Mouse (Mus musculus) C2C12 (cell line): ENCODE data around the gene Tbxas1. TPM values are rescaled to one million over a fixed set of nuclear protein-coding genes. Genes with fewer than 3 reads are reported as not detected.
A peak's percentile ranks its signal among the peaks of the same experiment; 100 is the strongest.

Experiments used
- H3K27me3 ChIP-seq: one replicate; pipeline ENCODE4 v1.6.1; 2011; ENCODE audit not compliant: control insufficient read depth, insufficient read depth, insufficient read length
- H3K36me3 ChIP-seq: one replicate; pipeline ENCODE4 v1.6.1; 2011; ENCODE audit not compliant: control insufficient read depth, insufficient read depth
- H3K4me3 ChIP-seq: one replicate; pipeline ENCODE4 v1.5.1; 2011; ENCODE audit warnings: mild to moderate bottlenecking, control low read depth; ENCODE audit not compliant: poor library complexity, insufficient read depth, severe bottlenecking
- H3K79me2 ChIP-seq: one replicate; pipeline ENCODE4 v1.6.1; 2011; ENCODE audit not compliant: control insufficient read depth, insufficient read depth
- H3K79me3 ChIP-seq: one replicate; pipeline ENCODE4 v1.6.1; 2011; ENCODE audit warnings: low read depth, control low read depth
- H3ac ChIP-seq: one replicate; pipeline ENCODE3; 2011; ENCODE audit warnings: low read depth; ENCODE audit not compliant: control insufficient read depth, insufficient read length
- CEBPB ChIP-seq: IDR thresholded peaks from one replicate; pipeline ENCODE4 v1.6.1; 2011; ENCODE audit warnings: low read depth, mild to moderate bottlenecking, control low read depth, moderate library complexity
- CTCF ChIP-seq: IDR thresholded peaks from one replicate; pipeline ENCODE4 v1.5.1; 2011; ENCODE audit not compliant: control insufficient read depth, insufficient read depth, insufficient read length
- FOSL1 ChIP-seq: IDR thresholded peaks from one replicate; pipeline ENCODE4 v1.8.0; 2011; ENCODE audit warnings: mild to moderate bottlenecking, low read length; ENCODE audit not compliant: poor library complexity, insufficient read depth, severe bottlenecking
- MAX ChIP-seq: IDR thresholded peaks from one replicate; pipeline ENCODE4 v1.6.1; 2011; ENCODE audit warnings: mild to moderate bottlenecking, control low read depth
- MYOD1 ChIP-seq: IDR thresholded peaks from one replicate; pipeline ENCODE4 v1.6.1; 2011; ENCODE audit warnings: low read depth; ENCODE audit not compliant: control insufficient read depth, insufficient read length
- MYOG ChIP-seq: IDR thresholded peaks from one replicate; pipeline ENCODE4 v1.6.1; 2011; ENCODE audit not compliant: control insufficient read depth, insufficient read length; ENCODE audit errors: extremely low read depth
- USF1 ChIP-seq: IDR thresholded peaks from one replicate; pipeline ENCODE4 v1.6.1; 2011; ENCODE audit warnings: low read depth, mild to moderate bottlenecking, control low read depth, moderate library complexity
- polyA plus RNA-seq: library from polyadenylated mRNA; unstranded; fragments of >200 nt; fragmentation: generic; extraction: Trizol; gene quantifications from one replicate; pipeline ENCODE4 v1.2.1, GENCODE M21; 2012; ENCODE audit warnings: missing spikeins

The Tbxas1 gene
- polyA plus RNA-seq, 1 experiment: 0.06 TPM

DNA sequence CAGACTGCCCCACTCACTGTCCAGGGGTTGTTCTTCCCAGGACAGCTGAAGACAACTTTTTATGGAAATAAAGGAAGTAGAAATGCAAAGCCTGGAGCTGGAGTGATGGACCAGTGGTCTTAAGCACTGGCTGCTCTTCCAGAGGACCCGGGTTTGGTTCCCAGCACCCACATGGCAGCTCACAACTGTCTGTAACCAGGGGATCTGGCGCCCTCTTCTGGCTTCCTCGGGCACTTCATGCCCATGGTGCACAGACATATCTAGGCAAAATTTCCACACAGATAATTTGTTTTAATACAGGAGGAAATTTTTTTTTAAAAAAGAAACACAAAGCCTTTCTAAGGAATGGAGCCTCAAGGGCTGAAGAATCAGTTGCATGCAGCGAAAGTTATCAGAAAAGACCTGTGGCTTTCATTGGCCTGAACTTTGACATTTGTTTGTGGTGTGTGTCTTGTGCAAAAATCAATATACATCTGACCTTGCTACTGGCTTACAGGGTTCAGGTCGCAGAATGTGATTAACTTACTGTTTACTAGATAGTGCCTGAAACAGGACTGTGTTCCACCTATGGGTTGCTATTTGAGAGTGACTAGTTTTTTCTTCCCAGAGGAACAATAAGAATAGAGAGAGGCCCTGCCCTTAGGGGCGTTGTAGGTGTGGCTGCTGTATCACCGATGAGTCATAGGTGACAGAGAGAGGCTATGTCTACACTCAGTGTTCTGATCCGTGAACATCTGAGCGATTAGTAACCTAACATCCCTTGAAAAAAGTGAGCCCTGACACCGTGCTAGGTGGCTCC is 138.0 kb downstream of the Tbxas1 start:
- H3ac ChIP-seq: no peak overlapping the region
- TF ChIP-seq CTCF: no peak
- TF ChIP-seq MAX: no peak
- peak; percentile 70 for TF ChIP-seq FOSL1

GRCm38 (mm10) chr6:39017942-39018341 is 142.7 kb downstream of the Tbxas1 start:
- H3K4me3 ChIP-seq: no peak overlapping the region
- no peak overlapping the region for H3ac ChIP-seq
- TF ChIP-seq MYOD1 (no peak), CEBPB (peak; percentile 35)
- no peaks in the 10 kb centered on the region for H3K79me3 ChIP-seq
- no peaks in the 10 kb centered on the region for H3K79me2 ChIP-seq
- H3K36me3 ChIP-seq: no peaks in the 10 kb centered on the region
- H3K27me3 ChIP-seq: no peaks in the 10 kb centered on the region

More for the DNA sequence above, 138.0 kb downstream of the Tbxas1 start:
- Histone ChIP-seq H3K4me3 (no peak overlapping the region), H3K79me3 (no peaks in the 10 kb centered on the region), H3K79me2 (no peaks in the 10 kb centered on the region), H3K27me3 (no peaks in the 10 kb centered on the region), H3K36me3 (no peaks in the 10 kb centered on the region)

- H3K79me2 ChIP-seq: no peaks in the 10 kb centered on the region
- H3K79me3 ChIP-seq: no peaks in the 10 kb centered on the region
- no peaks in the 10 kb centered on the region for H3K36me3 ChIP-seq
- H3K27me3 ChIP-seq: no peaks in the 10 kb centered on the region
- TF ChIP-seq USF1: no peak
- TF ChIP-seq CEBPB: no peak
- TF ChIP-seq MYOG: no peak
- TF ChIP-seq MAX: no peak
- TF ChIP-seq FOSL1: no peak
- no peak for TF ChIP-seq MYOD1
- no peak for TF ChIP-seq CTCF
- H3K4me3 ChIP-seq: no peak overlapping the region
- no peak overlapping the region for H3ac ChIP-seq
Measured at GRCm38 (mm10) chr6:39018805-39019204, 143.6 kb downstream of the Tbxas1 start.

DNA sequence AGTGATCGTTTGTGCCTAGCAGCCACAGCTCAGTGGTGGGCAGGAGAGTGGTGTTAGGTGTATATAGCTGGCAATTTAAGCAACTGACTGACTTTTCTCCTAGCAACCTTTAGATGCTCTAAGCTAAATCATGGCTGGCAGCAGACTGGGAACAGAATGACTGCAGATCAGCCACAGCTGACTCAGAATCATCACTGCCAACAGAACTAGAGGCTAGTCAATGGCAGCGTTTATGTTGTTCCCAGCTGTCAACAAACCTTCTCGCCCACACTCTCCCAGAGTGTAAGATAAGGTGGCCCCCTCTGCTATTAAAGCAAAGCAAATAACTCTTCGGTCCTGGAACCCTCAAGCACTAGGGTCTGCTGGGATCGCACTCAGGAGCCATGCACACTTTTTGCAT is 144.0 kb downstream of the Tbxas1 start:
- H3K27me3 ChIP-seq: no peaks in the 10 kb centered on the region
- no peaks in the 10 kb centered on the region for H3K79me2 ChIP-seq
- no peak overlapping the region for H3ac ChIP-seq
- TF ChIP-seq CTCF (no peak), MYOG (no peak), MYOD1 (peak; percentile 52), FOSL1 (no peak)
- H3K4me3 ChIP-seq: no peak overlapping the region
- H3K36me3 ChIP-seq: no peaks in the 10 kb centered on the region
- H3K79me3 ChIP-seq: no peaks in the 10 kb centered on the region

DNA sequence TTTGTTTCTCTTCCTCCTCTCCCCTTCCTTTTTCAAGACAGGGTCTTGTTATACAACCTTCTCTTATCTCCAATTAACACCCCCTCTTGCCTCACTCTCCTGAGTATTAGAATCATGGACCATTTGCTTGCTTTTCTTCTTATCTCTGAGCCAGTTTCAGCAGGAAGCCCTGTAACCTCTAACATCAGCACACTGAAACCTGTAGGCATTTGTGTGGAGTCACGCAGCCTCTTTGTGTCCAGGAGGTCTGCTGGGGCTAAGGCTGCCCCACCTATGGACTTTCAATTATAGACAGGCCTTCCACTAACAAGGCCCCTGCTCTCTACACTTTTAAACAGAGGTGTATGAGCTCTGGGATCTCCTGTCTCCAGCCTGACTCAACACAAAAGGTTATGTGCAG is 146.7 kb downstream of the Tbxas1 start:
- Histone ChIP-seq H3K36me3 (no peaks in the 10 kb centered on the region), H3K27me3 (no peaks in the 10 kb centered on the region), H3K4me3 (no peak overlapping the region), H3K79me2 (no peaks in the 10 kb centered on the region), H3ac (no peak overlapping the region), H3K79me3 (no peaks in the 10 kb centered on the region)
- TF ChIP-seq MAX (no peak), MYOG (no peak), USF1 (no peak), FOSL1 (no peak), MYOD1 (no peak), CTCF (no peak)

- H3K4me3 ChIP-seq: no peak overlapping the region
- H3ac ChIP-seq: no peak overlapping the region
- H3K79me3 ChIP-seq: no peaks in the 10 kb centered on the region
- H3K36me3 ChIP-seq: no peaks in the 10 kb centered on the region
- no peaks in the 10 kb centered on the region for H3K79me2 ChIP-seq
- no peaks in the 10 kb centered on the region for H3K27me3 ChIP-seq
- TF ChIP-seq CTCF: no peak
- no peak for TF ChIP-seq MYOD1
- no peak for TF ChIP-seq CEBPB
- no peak for TF ChIP-seq USF1
- no peak for TF ChIP-seq FOSL1
- no peak for TF ChIP-seq MYOG
- TF ChIP-seq MAX: no peak
Measured at GRCm38 (mm10) chr6:39022461-39023181, 147.4 kb downstream of the Tbxas1 start.
